Comparison of ENCODE assay signal across 14 mouse cellular contexts in the genomic region with DNA sequence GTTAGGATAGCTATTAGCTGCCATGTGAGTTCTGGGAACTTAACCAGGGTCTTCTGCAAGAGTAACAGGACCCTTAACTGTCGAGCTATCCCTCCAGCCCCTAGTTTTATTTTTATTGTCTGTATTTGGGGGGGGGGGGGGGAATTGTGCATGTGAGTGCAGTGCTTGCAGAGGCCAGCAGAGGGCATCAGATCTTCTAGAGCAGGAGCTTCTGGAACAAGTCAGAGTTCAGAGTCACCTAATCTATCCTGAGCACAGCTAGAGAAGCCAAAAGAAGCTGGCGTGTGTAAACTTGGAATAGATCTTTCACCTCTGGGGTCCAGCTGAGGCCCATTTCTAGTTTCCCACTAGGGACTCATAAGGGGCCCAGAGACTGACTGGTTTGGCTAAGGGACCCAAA. TPM values are rescaled to one million over a fixed set of nuclear protein-coding genes. Genes with fewer than 3 reads are reported as not detected.
DNase-seq lines count a peak whose midpoint lies in the region; ATAC-seq and TF ChIP-seq lines count a peak whose summit lies in the region.
"Had no signal": no experiment of that assay in that cellular context is flagged by ENCODE, and none has a peak within 500 bp of the region (broad histone marks: within the 10 kb centered on the region; RNA-seq: fewer than 3 reads in every experiment).

No protein-coding gene starts in this region.

- 89% methylated on average over 2 of the region's 2 CpGs for WGBS in embryonic facial prominence, embryonic 12.5 days

- ATAC-seq in embryonic facial prominence, embryonic 12.5 days (ENCODE audit: insufficient number of reproducible peaks, insufficient read depth, low FRiP score, low TSS enrichment): no peak
- ATAC-seq in megakaryocyte, adult 5-6 weeks (ENCODE audit: poor library complexity, severe bottlenecking): no peak

- H3K27ac ChIP-seq in layer of hippocampus, adult 2 months: no peak overlapping the region
- no peak overlapping the region for H3K27ac ChIP-seq in CH12.LX (ENCODE audit: insufficient read depth, low read depth)
- H3K27ac ChIP-seq in embryonic facial prominence, embryonic 12.5 days: no peak overlapping the region
- H3K27ac ChIP-seq: lung, embryonic 15.5 days; neural tube, embryonic 12.5 days; stomach, embryonic 15.5 days had no signal

- no peak for DNase-seq in layer of hippocampus, adult 2 months (ENCODE audit: low spot score in 2 of 2)
- DNase-seq in layer of hippocampus, adult 9-11 months: no peak
- DNase-seq in 416B (ENCODE audit: low read depth) (peak; percentile 46), CH12.LX (ENCODE audit: extremely low read depth) (no peak)
- DNase-seq in spleen, postnatal 4 days (ENCODE audit: low spot score in 2 of 2): no peak
- DNase-seq: cerebellum, postnatal 25 days; gastrocnemius, postnatal 14 days; kidney, postnatal 10 days had no signal

- H3K4me1 ChIP-seq in CH12.LX (ENCODE audit: control insufficient read depth in 1 of 2, insufficient read depth in 2 of 2): peaks cover 0 to 12% of the 10 kb centered on the region in 2 experiments; a peak in 3 of 4 replicates
- peaks cover 18% of the 10 kb centered on the region for H3K4me1 ChIP-seq in embryonic facial prominence, embryonic 12.5 days

- TF ChIP-seq RAD21 in CH12.LX (IDR thresholded peaks at IDR 0.05; ENCODE audit: low read depth, low read length): no peak

- no peak for TF ChIP-seq EP300 in CH12.LX (IDR thresholded peaks at IDR 0.05; ENCODE audit: low read length)

- no peak for TF ChIP-seq POLR2A in CH12.LX (IDR thresholded peaks at IDR 0.05; ENCODE audit: low read depth, low read length)

- H3K9me3 ChIP-seq in CH12.LX (replicated peaks; ENCODE audit: low read length): no peaks in the 10 kb centered on the region
- H3K9me3 ChIP-seq in embryonic facial prominence, embryonic 12.5 days: no peaks in the 10 kb centered on the region
- H3K9me3 ChIP-seq: lung, embryonic 15.5 days; neural tube, embryonic 12.5 days; stomach, embryonic 15.5 days had no signal

- H3K9ac ChIP-seq in CH12.LX (ENCODE audit: insufficient read depth, low read depth): no peak overlapping the region
- H3K9ac ChIP-seq in embryonic facial prominence, embryonic 12.5 days: no peak overlapping the region
- H3K9ac ChIP-seq: lung, embryonic 15.5 days; stomach, embryonic 15.5 days had no signal

- H3K36me3 ChIP-seq in CH12.LX (replicated peaks in 1 of 2; ENCODE audit: control insufficient read depth in 1 of 2, insufficient read depth in 1 of 2, low read length in 1 of 2): no peaks in the 10 kb centered on the region
- no peaks in the 10 kb centered on the region for H3K36me3 ChIP-seq in embryonic facial prominence, embryonic 12.5 days
- H3K36me3 ChIP-seq: lung, embryonic 15.5 days; neural tube, embryonic 12.5 days; stomach, embryonic 15.5 days had no signal

- TF ChIP-seq CTCF in layer of hippocampus, adult 2 months (conservative IDR thresholded peaks at IDR 0.05): peak; percentile 52
- peak in 1 of 2 experiments; percentile 30; a peak in 2 of 4 replicates for TF ChIP-seq CTCF in CH12.LX (conservative IDR thresholded peaks at IDR 0.05 in 1 of 2, IDR thresholded peaks at IDR 0.05 in 1 of 2; ENCODE audit: low read depth in 2 of 2, low read length in 2 of 2)

- dilution Hi-C loops in CH12.LX (cut with MboI; ENCODE audit: extremely low pct_ligation_motif_present, extremely low pct_unique_long_range_greater_than_20kb, low sequenced_read_pairs): no loop called here

- H3K4me3 ChIP-seq in layer of hippocampus, adult 2 months: no peak overlapping the region
- no peak overlapping the region for H3K4me3 ChIP-seq in CH12.LX (replicated peaks in 1 of 3; ENCODE audit: low read depth in 2 of 3, low read length in 2 of 3, poor library complexity in 1 of 3)
- no peak overlapping the region for H3K4me3 ChIP-seq in embryonic facial prominence, embryonic 12.5 days
- H3K4me3 ChIP-seq: erythroblast, embryonic 14.5 days; lung, embryonic 15.5 days had no signal

- H3K79me2 ChIP-seq in CH12.LX (replicated peaks; ENCODE audit: control insufficient read depth, extremely low read depth, insufficient read depth, poor library complexity, severe bottlenecking): no peaks in the 10 kb centered on the region

- in situ Hi-C loops in CH12.LX (cut with MboI; ENCODE audit: low pct_ligation_motif_present, low pct_unique_long_range_greater_than_20kb, low sequenced_read_pairs): no loop called here

- H3K27me3 ChIP-seq in CH12.LX (replicated peaks): peaks cover 48% of the 10 kb centered on the region
- H3K27me3 ChIP-seq in embryonic facial prominence, embryonic 12.5 days: peaks cover 18% of the 10 kb centered on the region

- no peak overlapping the region for H3K4me2 ChIP-seq in CH12.LX (ENCODE audit: insufficient read depth, low read depth, poor library complexity, severe bottlenecking)
- H3K4me2 ChIP-seq in embryonic facial prominence, embryonic 12.5 days (replicated peaks): 0 out of 2 replicates have a peak overlapping the region, but pooled peaks have one; percentile 95
- H3K4me2 ChIP-seq: lung, embryonic 15.5 days had no signal

TF ChIP-seq in CH12.LX, 34 proteins besides CTCF, POLR2A, EP300 and RAD21:
- no peak for TF ChIP-seq MAX (IDR thresholded peaks at IDR 0.05; ENCODE audit: low read length)
- no peak for TF ChIP-seq ZKSCAN1 (IDR thresholded peaks at IDR 0.05; ENCODE audit: borderline replicate concordance, low read depth, low read length)
- no peak for TF ChIP-seq UBTF (IDR thresholded peaks at IDR 0.05; ENCODE audit: low read depth, low read length)
- no peak for TF ChIP-seq RCOR1 (conservative IDR thresholded peaks at IDR 0.05; ENCODE audit: low read depth, low read length)
- TF ChIP-seq SMC3 (IDR thresholded peaks at IDR 0.05; ENCODE audit: low read depth, low read length): peak; percentile 25
- no peak for TF ChIP-seq CHD2 (IDR thresholded peaks at IDR 0.05; ENCODE audit: low read length)
- no peak for TF ChIP-seq USF2 (conservative IDR thresholded peaks at IDR 0.05; ENCODE audit: low read depth, low read length)
- TF ChIP-seq MAFK (IDR thresholded peaks at IDR 0.05; ENCODE audit: insufficient replicate concordance, low read length): no peak

RNA-seq across cellular contexts. Expression of a gene that starts 1.1 kb away (rescaled TPM):
- total RNA-seq in layer of hippocampus, adult 2 months (2021): 1 to 10 TPM; 2.0 to 2.9 TPM
- not detected in 2 replicates for total RNA-seq in CH12.LX (2012; rRNA removed)
- not detected in 2 replicates for total RNA-seq in CH12.LX (2014; rRNA removed)
- not detected in 2 replicates for polyA plus RNA-seq in CH12.LX (2012; ENCODE audit: insufficient read length, low read depth)
- 22.5 and 23.5 TPM in 2 replicates for polyA plus RNA-seq in embryonic facial prominence, embryonic 12.5 days (2016; fragmentation: Nextera tagmentation; extraction: Ambion mirVana)
- total RNA-seq in megakaryocyte, adult 5-6 weeks (2015): 1.1 and 2.3 TPM in 2 replicates
- 0.55 and 1.3 TPM in 2 replicates for total RNA-seq in megakaryocyte, adult 5-6 weeks (2017)
- polyA plus RNA-seq: erythroblast, embryonic 14.5 days had no signal
